Mouse (Mus musculus): ENCODE results near the gene Acot5. TPM values are rescaled to one million over a fixed set of nuclear protein-coding genes. Genes with fewer than 3 reads are reported as not detected.

Gene Acot5
- total RNA-seq, 2 experiments from 2014 or later = 5.1 to 7.0 TPM

GRCm38 (mm10) chr12:84109924-84110323, 40.8 kb downstream of the Acot5 start:
- intact Hi-C loops (cut with DNase I) = no loop called here
- no peak for DNase-seq (ENCODE audit: low spot score in 2 of 2)

- intact Hi-C loops (cut with DNase I) = no loop called here
Observed at GRCm38 (mm10) chr12:84110814-84111213, 41.7 kb downstream of the Acot5 start.

GRCm38 (mm10) chr12:84113676-84114075, 44.6 kb downstream of the Acot5 start:
- intact Hi-C loops (cut with DNase I) = no loop called here
- DNase-seq (ENCODE audit: low spot score in 2 of 2) = no peak

More at GRCm38 (mm10) chr12:84110814-84111213, 41.7 kb downstream of the Acot5 start:
- no peak for DNase-seq (ENCODE audit: low spot score in 2 of 2)

- intact Hi-C loops (cut with DNase I) = no loop called here
Observed at GRCm38 (mm10) chr12:84114153-84114994, 45.2 kb downstream of the Acot5 start, which contains the start of gene Dnal1. Gene Dnal1 (plus strand): TSS chr12:84114366.

GRCm38 (mm10) chr12:84119584-84119983, 50.5 kb downstream of the Acot5 start:
- DNase-seq (ENCODE audit: low spot score in 2 of 2) = no peak
- intact Hi-C loops (cut with DNase I) = no loop called here

More at GRCm38 (mm10) chr12:84114153-84114994, 45.2 kb downstream of the Acot5 start, which contains the start of gene Dnal1:
- DNase-seq (ENCODE audit: low spot score in 2 of 2) = peak; percentile 86 to 90

Other genes starting within 250 kb of the Acot5 start
- gene Numb, start 147.4 kb upstream of the Acot5 start, total RNA-seq (2021) = 10 to 100 TPM; 68.3 to 74.5 TPM
- gene Riox1, start 118.7 kb upstream of the Acot5 start, total RNA-seq (2021) = 10 to 100 TPM; 16.6 to 19.0 TPM
- gene Heatr4, start 84.5 kb upstream of the Acot5 start, total RNA-seq (2021) = not detected
- gene Acot2, start 81.5 kb upstream of the Acot5 start, total RNA-seq (2021) = 10 to 100 TPM in 1 of 2 experiments, 1 to 10 TPM in 1; 9.5 to 12.5 TPM
- 10 to 100 TPM; 10.3 to 13.8 TPM for gene Acot1, start 59.8 kb upstream of the Acot5 start, total RNA-seq (2021)
- 1 to 10 TPM; 2.4 to 3.7 TPM for gene Acot4, start 30.9 kb upstream of the Acot5 start, total RNA-seq (2021)
- gene Gm49366, start 30.4 kb upstream of the Acot5 start, total RNA-seq (2021) = not detected
- gene Acot3, start 17.2 kb upstream of the Acot5 start, total RNA-seq (2021) = 1 to 10 TPM; 1.5 to 3.0 TPM
- 1 to 10 TPM; 3.7 to 3.9 TPM for gene Acot6, start 31.3 kb downstream of the Acot5 start, total RNA-seq (2021)
- 100 to 1,000 TPM; 104 to 108 TPM for gene Dnal1, start 45.0 kb downstream of the Acot5 start, total RNA-seq (2021)
- 1 to 10 TPM; 4.9 to 5.2 TPM for gene Pnma1, start 79.2 kb downstream of the Acot5 start, total RNA-seq (2021)
- 10 to 100 TPM; 15.0 to 15.7 TPM for gene Elmsan1, start 149.6 kb downstream of the Acot5 start, total RNA-seq (2021)
- 10 to 100 TPM; 28.3 to 39.1 TPM for gene Ptgr2, start 215.9 kb downstream of the Acot5 start, total RNA-seq (2021)
- 10 to 100 TPM; 37.8 to 38.7 TPM for gene Zfp410, start 247.5 kb downstream of the Acot5 start, total RNA-seq (2021)

All from left cerebral cortex, postnatal 25 days (tissue).